Mouse (Mus musculus) liver, embryonic 11.5 days (tissue): ENCODE results near the gene Gm26938. TPM values are rescaled to one million over a fixed set of nuclear protein-coding genes. Genes with fewer than 3 reads are reported as not detected.

Source experiments
- ATAC-seq: fragments of 200-750 bp; cut with Nextera tagmentation; replicated peaks from 2 replicates; pipeline ENCODE4 v1.8.0; 2017; ENCODE audit warnings: moderate number of reproducible peaks, mild to moderate bottlenecking, moderate TSS enrichment, moderate library complexity; ENCODE audit not compliant: low FRiP score
- DNase-seq: peaks from one replicate; pipeline ENCODE4 v3.0.0-alpha.2; 2017; ENCODE audit warnings: low spot score
- H3K27ac ChIP-seq: fragments of 300-500 bp; sonication (generic); 2 replicates; pipeline ENCODE4 v1.5.1; 2014; ENCODE audit warnings: mild to moderate bottlenecking, low read depth, low read length, control low read depth
- H3K27me3 ChIP-seq: fragments of 300-500 bp; sonication (generic); replicated peaks from 2 replicates; pipeline ENCODE4 v1.6.1; 2014; ENCODE audit warnings: low read length, mixed read lengths; ENCODE audit not compliant: control insufficient read depth, insufficient read depth
- H3K36me3 ChIP-seq: fragments of 300-500 bp; sonication (generic); 2 replicates; pipeline ENCODE4 v1.6.1; 2014; ENCODE audit warnings: mild to moderate bottlenecking, low read length, moderate library complexity, mixed read lengths; ENCODE audit not compliant: control insufficient read depth, insufficient read depth
- H3K4me1 ChIP-seq: fragments of 300-500 bp; sonication (generic); replicated peaks from 2 replicates; pipeline ENCODE4 v1.6.1; 2014; ENCODE audit warnings: low read length, mixed read lengths; ENCODE audit not compliant: control insufficient read depth, insufficient read depth
- H3K4me2 ChIP-seq: fragments of 300-500 bp; sonication (generic); 2 replicates; pipeline ENCODE4 v1.6.1; 2014; ENCODE audit warnings: mild to moderate bottlenecking, control low read depth, moderate library complexity
- H3K4me3 ChIP-seq: fragments of 300-500 bp; sonication (generic); 2 replicates; pipeline ENCODE4 v1.5.1; 2014; ENCODE audit warnings: low read depth, low read length, control low read depth
- H3K9ac ChIP-seq: fragments of 300-500 bp; sonication (generic); 2 replicates; pipeline ENCODE4 v1.6.1; 2014; ENCODE audit warnings: low read depth, low read length, control low read depth
- H3K9me3 ChIP-seq: fragments of 300-500 bp; sonication (generic); 2 replicates; pipeline ENCODE4 v1.6.1; 2016; ENCODE audit warnings: low read length, inconsistent platforms, mixed read lengths; ENCODE audit not compliant: control insufficient read depth
- WGBS: fragments of 180-500 bp; shearing (Covaris S2); extraction: QIAGEN DNeasy Blood & Tissue Kit; methylation state at CpG from one replicate; pipeline ENCODE4 v1.1.7; 2014; 5-methylcytosine and 5-hydroxymethylcytosine counted together
- polyA plus RNA-seq: library from polyadenylated mRNA; unstranded; fragments of >200 nt; fragmentation: Nextera tagmentation; extraction: Ambion mirVana; gene quantifications from 2 replicates; pipeline ENCODE4 v1.2.1, GENCODE M21; 2014

The Gm26938 gene
- polyA plus RNA-seq, 1 experiment from 2014 or later, result not detected

- WGBS, result 82% methylated on average over 9 of the region's 9 CpGs
- H3K4me2 ChIP-seq, result no peak within 1 kb of the TSS
- H3K9me3 ChIP-seq, result no peaks in the 10 kb centered on the region
- peaks cover 34% of the 10 kb centered on the region for H3K4me1 ChIP-seq
- H3K4me3 ChIP-seq, result no peak within 1 kb of the TSS
- no peak for DNase-seq
- no peak for ATAC-seq
- H3K27ac ChIP-seq, result no peak within 1 kb of the TSS; the same call in 1 of the 2 replicates
- no peak within 1 kb of the TSS for H3K9ac ChIP-seq
- peaks cover 25% of the 10 kb centered on the region for H3K36me3 ChIP-seq
- no peaks in the 10 kb centered on the region for H3K27me3 ChIP-seq
Observed at GRCm38 (mm10) chr5:139819538-139820181, 6.5 kb downstream of the Gm26938 start, which contains the start of gene Tmem184a. Tmem184a (minus strand) TSS chr5:139819917.

DNA sequence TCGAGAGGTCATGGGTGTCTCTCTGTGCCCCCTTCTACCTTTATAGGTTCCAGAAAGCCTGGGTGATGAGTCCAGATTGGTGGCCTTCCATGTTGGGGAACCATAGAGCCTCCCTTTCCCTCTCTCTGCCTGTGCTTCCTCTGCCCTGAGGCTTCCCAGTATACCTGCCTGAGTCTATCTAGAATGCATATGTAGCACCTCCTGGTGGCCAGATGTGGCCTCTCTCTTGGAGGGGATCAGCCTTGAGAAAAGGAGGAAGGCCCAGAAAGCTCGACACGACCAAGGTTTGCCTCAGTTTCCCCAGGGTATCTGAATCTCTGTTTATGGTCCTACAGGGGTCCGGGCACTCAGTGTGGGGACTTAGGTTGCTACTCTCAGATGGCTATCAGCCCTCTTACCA is 7.4 kb downstream of the Gm26938 start:
- H3K27ac ChIP-seq, result 0 out of 2 replicates have a peak overlapping the region, but pooled peaks have one; percentile 71
- no peak overlapping the region for H3K4me3 ChIP-seq
- H3K9ac ChIP-seq, result peak overlapping the region; percentile 40; the same call in 1 of the 2 replicates
- H3K27me3 ChIP-seq, result peaks cover 4% of the 10 kb centered on the region
- H3K9me3 ChIP-seq, result no peaks in the 10 kb centered on the region
- ATAC-seq (peak; percentile 78), DNase-seq (no peak)
- 49% methylated on average over 4 of the region's 4 CpGs for WGBS
- peaks cover 40% of the 10 kb centered on the region for H3K4me1 ChIP-seq
- no peak overlapping the region; the same call in 1 of the 2 replicates for H3K4me2 ChIP-seq
- H3K36me3 ChIP-seq, result peaks cover 22% of the 10 kb centered on the region

GRCm38 (mm10) chr5:139818056-139818455 is 8.2 kb downstream of the Gm26938 start:
- Histone ChIP-seq H3K27ac (peak overlapping the region; percentile 71; the same call in 1 of the 2 replicates), H3K9ac (peak overlapping the region; percentile 40; the same call in 1 of the 2 replicates), H3K9me3 (no peaks in the 10 kb centered on the region), H3K27me3 (peaks cover 9% of the 10 kb centered on the region), H3K4me1 (peaks cover 45% of the 10 kb centered on the region), H3K4me3 (no peak overlapping the region), H3K4me2 (peak overlapping the region; percentile 35), H3K36me3 (peaks cover 15% of the 10 kb centered on the region)
- DNase-seq, result no peak
- peak; percentile 27; the same call in 1 of the 2 replicates for ATAC-seq
- WGBS, result 55% methylated on average over 3 of the region's 3 CpGs

GRCm38 (mm10) chr5:139817292-139817691 is 8.9 kb downstream of the Gm26938 start:
- Histone ChIP-seq H3K27ac (peak overlapping the region; percentile 71; the same call in 1 of the 2 replicates), H3K9ac (no peak overlapping the region), H3K4me3 (no peak overlapping the region), H3K9me3 (no peaks in the 10 kb centered on the region), H3K27me3 (peaks cover 12% of the 10 kb centered on the region), H3K4me1 (peaks cover 45% of the 10 kb centered on the region), H3K36me3 (peaks cover 7% of the 10 kb centered on the region), H3K4me2 (no peak overlapping the region)
- DNase-seq (no peak), ATAC-seq (no peak)
- WGBS, result 7% methylated on average over 1 of the region's 1 CpGs

DNA sequence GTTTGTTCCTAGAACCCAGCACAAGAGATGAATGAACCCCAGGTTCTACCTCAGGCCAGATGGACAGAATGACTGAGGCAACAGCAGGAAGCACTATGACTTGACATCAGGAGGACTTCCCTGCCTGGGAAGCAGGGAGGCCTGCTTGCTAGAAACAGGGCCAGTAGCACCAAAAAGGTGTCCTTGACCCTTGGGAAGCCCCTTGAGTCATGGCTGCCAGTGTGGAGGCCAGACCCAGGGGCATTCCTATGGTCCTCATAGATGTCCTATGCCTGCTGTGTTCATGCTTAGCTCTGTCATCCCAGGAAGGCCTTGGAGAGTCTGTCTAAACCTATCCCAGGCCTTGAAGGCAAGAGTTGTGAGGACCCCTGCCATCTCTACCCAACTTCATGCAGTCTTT is 9.8 kb downstream of the Gm26938 start:
- Histone ChIP-seq H3K9ac (no peak overlapping the region), H3K4me1 (peaks cover 46% of the 10 kb centered on the region), H3K27ac (no peak overlapping the region), H3K4me2 (no peak overlapping the region), H3K9me3 (no peaks in the 10 kb centered on the region), H3K27me3 (peaks cover 12% of the 10 kb centered on the region), H3K4me3 (no peak overlapping the region), H3K36me3 (no peaks in the 10 kb centered on the region)
- DNase-seq, result no peak
- no peak for ATAC-seq

DNA sequence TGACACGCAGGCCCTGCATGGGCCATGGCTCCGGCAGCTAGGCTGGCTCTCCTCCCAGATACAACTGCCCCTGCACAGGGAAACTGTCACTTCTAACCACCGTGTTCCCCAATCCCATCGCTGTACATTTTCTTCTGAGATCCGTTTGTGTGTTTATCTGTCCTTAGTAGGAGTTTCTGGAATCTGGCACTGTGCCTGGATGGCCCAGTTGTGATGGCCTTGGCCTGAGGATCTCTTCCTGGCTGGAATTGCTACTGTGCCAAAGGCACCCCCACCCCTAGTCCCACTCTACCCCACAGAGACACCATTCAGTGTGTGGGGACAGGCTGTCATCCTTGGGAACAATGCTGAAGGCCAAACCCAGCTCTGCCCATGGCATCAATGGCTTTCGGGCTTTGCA is 10.2 kb downstream of the Gm26938 start:
- no peak overlapping the region for H3K27ac ChIP-seq
- ATAC-seq (no peak), DNase-seq (no peak)
- peaks cover 12% of the 10 kb centered on the region for H3K27me3 ChIP-seq
- H3K4me1 ChIP-seq, result peaks cover 46% of the 10 kb centered on the region
- H3K4me2 ChIP-seq, result no peak overlapping the region
- no peaks in the 10 kb centered on the region for H3K36me3 ChIP-seq
- H3K4me3 ChIP-seq, result no peak overlapping the region
- H3K9me3 ChIP-seq, result no peaks in the 10 kb centered on the region
- WGBS, result 81% methylated on average over 6 of the region's 6 CpGs
- no peak overlapping the region for H3K9ac ChIP-seq

- H3K27ac ChIP-seq, result no peak overlapping the region
- 24% methylated on average over 13 of the region's 13 CpGs for WGBS
Observed at GRCm38 (mm10) chr5:139813963-139814381, 12.2 kb downstream of the Gm26938 start.

DNA sequence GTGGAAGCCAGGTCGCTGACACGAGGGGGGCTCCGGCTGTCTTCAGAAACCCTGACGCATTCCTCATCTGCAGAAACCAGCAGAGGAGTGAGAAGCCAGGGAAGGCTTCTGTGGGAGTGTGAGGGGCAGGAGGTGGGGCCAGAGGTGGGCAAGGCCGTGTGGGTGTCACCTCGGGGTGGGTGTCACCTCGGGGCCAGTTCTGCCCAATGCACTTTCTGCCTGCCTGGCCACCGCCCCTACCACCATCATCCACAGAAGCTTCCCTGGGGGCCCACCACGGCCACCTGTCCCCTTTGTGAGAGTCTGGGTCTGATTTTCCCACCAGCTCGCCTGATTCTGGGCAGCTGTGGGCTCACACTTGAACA is 13.1 kb downstream of the Gm26938 start:
- no peaks in the 10 kb centered on the region for H3K36me3 ChIP-seq
- H3K4me1 ChIP-seq, result peaks cover 42% of the 10 kb centered on the region
- no peaks in the 10 kb centered on the region for H3K9me3 ChIP-seq
- H3K27ac ChIP-seq, result no peak overlapping the region
- ATAC-seq (0 out of 2 replicates have a peak, but pooled peaks have one; percentile 33), DNase-seq (no peak)
- no peak overlapping the region for H3K4me3 ChIP-seq
- 41% methylated on average over 10 of the region's 10 CpGs for WGBS
- peaks cover 12% of the 10 kb centered on the region for H3K27me3 ChIP-seq
- peak overlapping the region; percentile 47 for H3K4me2 ChIP-seq
- H3K9ac ChIP-seq, result no peak overlapping the region

More at GRCm38 (mm10) chr5:139813963-139814381, 12.2 kb downstream of the Gm26938 start:
- no peak for DNase-seq
- no peak for ATAC-seq
- H3K9me3 ChIP-seq, result no peaks in the 10 kb centered on the region
- peaks cover 12% of the 10 kb centered on the region for H3K27me3 ChIP-seq
- H3K4me2 ChIP-seq, result peak overlapping the region; percentile 34
- 0 out of 2 replicates have a peak overlapping the region, but pooled peaks have one; percentile 10 for H3K4me3 ChIP-seq
- H3K9ac ChIP-seq, result 0 out of 2 replicates have a peak overlapping the region, but pooled peaks have one; percentile 34
- H3K4me1 ChIP-seq, result peaks cover 48% of the 10 kb centered on the region
- no peaks in the 10 kb centered on the region for H3K36me3 ChIP-seq
